Mouse (Mus musculus): Measurements from ENCODE around the gene Fry. TPM values are rescaled to one million over a fixed set of nuclear protein-coding genes. Genes with fewer than 3 reads are reported as not detected.
"Not testable (repeated sequence)": the region's sequence is repeated elsewhere in the genome, so short reads cannot be mapped to it uniquely, and the experiment has no call there.

Gene Fry
- polyA plus RNA-seq, 1 experiment from 2014 or later: 5.5 TPM

- Histone ChIP-seq H3K9ac (no peak overlapping the region), H3K27ac (ENCODE audit: low read depth) (peak overlapping the region; percentile 44; the same call in 1 of the 2 replicates), H3K4me1 (ENCODE audit: insufficient read depth) (peaks cover 4% of the 10 kb centered on the region; the same call in 1 of the 2 replicates), H3K4me3 (ENCODE audit: low read depth, low read length) (no peak overlapping the region), H3K36me3 (ENCODE audit: insufficient read depth) (no peaks in the 10 kb centered on the region), H3K4me2 (no peak overlapping the region), H3K9me3 (ENCODE audit: low read depth, low read length) (no peaks in the 10 kb centered on the region), H3K27me3 (ENCODE audit: insufficient read depth, low read length) (no peaks in the 10 kb centered on the region)
- no peak for TF ChIP-seq CTCF (IDR thresholded peaks at IDR 0.05; ENCODE audit: low read depth)
- peak; percentile 21 for DNase-seq
- ATAC-seq (ENCODE audit: insufficient read depth): no peak
- 51% methylated on average over 6 of the region's 6 CpGs for WGBS
Observed at GRCm38 (mm10) chr5:150468431-150468830, 350.0 kb downstream of the Fry start.

- no peaks in the 10 kb centered on the region for H3K36me3 ChIP-seq (ENCODE audit: insufficient read depth)
- no peak overlapping the region for H3K27ac ChIP-seq (ENCODE audit: low read depth)
- H3K4me2 ChIP-seq: no peak overlapping the region
- DNase-seq: no peak
- no peaks in the 10 kb centered on the region for H3K9me3 ChIP-seq (ENCODE audit: low read depth, low read length)
- no peak overlapping the region for H3K9ac ChIP-seq
- no peak overlapping the region for H3K4me3 ChIP-seq (ENCODE audit: low read depth, low read length)
- H3K4me1 ChIP-seq (ENCODE audit: insufficient read depth): no peaks in the 10 kb centered on the region
- TF ChIP-seq CTCF (IDR thresholded peaks at IDR 0.05; ENCODE audit: low read depth): no peak
- 49% methylated on average over 4 of the region's 4 CpGs for WGBS
- no peak for ATAC-seq (ENCODE audit: insufficient read depth)
- no peaks in the 10 kb centered on the region for H3K27me3 ChIP-seq (ENCODE audit: insufficient read depth, low read length)
Observed at GRCm38 (mm10) chr5:150477364-150477763, 358.9 kb downstream of the Fry start.

- H3K4me1 ChIP-seq (ENCODE audit: insufficient read depth): no peaks in the 10 kb centered on the region
- 57% methylated on average over 4 of the region's 4 CpGs for WGBS
- no peak overlapping the region for H3K9ac ChIP-seq
- no peak for TF ChIP-seq CTCF (IDR thresholded peaks at IDR 0.05; ENCODE audit: low read depth)
- no peak overlapping the region for H3K27ac ChIP-seq (ENCODE audit: low read depth)
- no peaks in the 10 kb centered on the region for H3K27me3 ChIP-seq (ENCODE audit: insufficient read depth, low read length)
- H3K4me3 ChIP-seq (ENCODE audit: low read depth, low read length): no peak overlapping the region
- no peak overlapping the region for H3K4me2 ChIP-seq
- peak; percentile 18 for DNase-seq
- H3K36me3 ChIP-seq (ENCODE audit: insufficient read depth): no peaks in the 10 kb centered on the region
- H3K9me3 ChIP-seq (ENCODE audit: low read depth, low read length): no peaks in the 10 kb centered on the region
- ATAC-seq (ENCODE audit: insufficient read depth): no peak
Observed at GRCm38 (mm10) chr5:150478612-150479011, 360.2 kb downstream of the Fry start.

- Histone ChIP-seq H3K36me3 (ENCODE audit: insufficient read depth) (no peaks in the 10 kb centered on the region), H3K4me1 (ENCODE audit: insufficient read depth) (no peaks in the 10 kb centered on the region), H3K27ac (ENCODE audit: low read depth) (no peak overlapping the region), H3K4me2 (no peak overlapping the region), H3K9ac (no peak overlapping the region), H3K27me3 (ENCODE audit: insufficient read depth, low read length) (no peaks in the 10 kb centered on the region), H3K4me3 (ENCODE audit: low read depth, low read length) (no peak overlapping the region), H3K9me3 (ENCODE audit: low read depth, low read length) (no peaks in the 10 kb centered on the region)
- WGBS: 53% methylated on average over 3 of the region's 3 CpGs
- DNase-seq (peak; percentile 83), ATAC-seq (ENCODE audit: insufficient read depth) (no peak)
- TF ChIP-seq CTCF (IDR thresholded peaks at IDR 0.05; ENCODE audit: low read depth): peak; percentile 76
Observed at GRCm38 (mm10) chr5:150485198-150485597, 366.8 kb downstream of the Fry start.

GRCm38 (mm10) chr5:150490285-150490684, 371.8 kb downstream of the Fry start:
- 75% methylated on average over 3 of the region's 3 CpGs for WGBS

GRCm38 (mm10) chr5:150490821-150491220, 372.4 kb downstream of the Fry start:
- H3K36me3 ChIP-seq (ENCODE audit: insufficient read depth): no peaks in the 10 kb centered on the region
- H3K4me3 ChIP-seq (ENCODE audit: low read depth, low read length): no peak overlapping the region
- H3K4me1 ChIP-seq (ENCODE audit: insufficient read depth): no peaks in the 10 kb centered on the region
- no peaks in the 10 kb centered on the region for H3K9me3 ChIP-seq (ENCODE audit: low read depth, low read length)
- H3K4me2 ChIP-seq: 0 out of 2 replicates have a peak overlapping the region, but pooled peaks have one; percentile 12
- DNase-seq (peak; percentile 69), ATAC-seq (ENCODE audit: insufficient read depth) (peak; percentile 92)
- no peaks in the 10 kb centered on the region for H3K27me3 ChIP-seq (ENCODE audit: insufficient read depth, low read length)
- no peak for TF ChIP-seq CTCF (IDR thresholded peaks at IDR 0.05; ENCODE audit: low read depth)
- no peak overlapping the region for H3K9ac ChIP-seq
- H3K27ac ChIP-seq (ENCODE audit: low read depth): no peak overlapping the region
- 40% methylated on average over 8 of the region's 8 CpGs for WGBS

More at GRCm38 (mm10) chr5:150490285-150490684, 371.8 kb downstream of the Fry start:
- no peaks in the 10 kb centered on the region for H3K4me1 ChIP-seq (ENCODE audit: insufficient read depth)
- no peak overlapping the region for H3K4me2 ChIP-seq
- H3K36me3 ChIP-seq (ENCODE audit: insufficient read depth): no peaks in the 10 kb centered on the region
- H3K27me3 ChIP-seq (ENCODE audit: insufficient read depth, low read length): no peaks in the 10 kb centered on the region
- ATAC-seq (ENCODE audit: insufficient read depth) (peak; percentile 32), DNase-seq (no peak)
- no peak overlapping the region for H3K27ac ChIP-seq (ENCODE audit: low read depth)
- H3K9ac ChIP-seq: no peak overlapping the region
- TF ChIP-seq CTCF (IDR thresholded peaks at IDR 0.05; ENCODE audit: low read depth): no peak
- H3K4me3 ChIP-seq (ENCODE audit: low read depth, low read length): no peak overlapping the region
- H3K9me3 ChIP-seq (ENCODE audit: low read depth, low read length): no peaks in the 10 kb centered on the region

GRCm38 (mm10) chr5:150491573-150492173, 373.2 kb downstream of the Fry start:
- not testable (repeated sequence) for H3K27me3 ChIP-seq (ENCODE audit: insufficient read depth, low read length); DNase-seq; H3K27ac ChIP-seq (ENCODE audit: low read depth); H3K9ac ChIP-seq; H3K4me2 ChIP-seq; H3K36me3 ChIP-seq (ENCODE audit: insufficient read depth); H3K4me3 ChIP-seq (ENCODE audit: low read depth, low read length); H3K4me1 ChIP-seq (ENCODE audit: insufficient read depth); ATAC-seq (ENCODE audit: insufficient read depth); H3K9me3 ChIP-seq (ENCODE audit: low read depth, low read length)
- WGBS: 87% methylated on average over 4 of the region's 4 CpGs

Data from lung, embryonic 14.5 days (tissue).